Mouse (Mus musculus) T-cell, adult 2 months (primary cell): Measurements from ENCODE around the gene 9130213A22Rik.

ENCODE experiments used
- DNase-seq: peaks from one replicate; pipeline ENCODE4 v3.0.0; 2022; ENCODE audit warnings: low spot score

Gene 9130213A22Rik

DNA sequence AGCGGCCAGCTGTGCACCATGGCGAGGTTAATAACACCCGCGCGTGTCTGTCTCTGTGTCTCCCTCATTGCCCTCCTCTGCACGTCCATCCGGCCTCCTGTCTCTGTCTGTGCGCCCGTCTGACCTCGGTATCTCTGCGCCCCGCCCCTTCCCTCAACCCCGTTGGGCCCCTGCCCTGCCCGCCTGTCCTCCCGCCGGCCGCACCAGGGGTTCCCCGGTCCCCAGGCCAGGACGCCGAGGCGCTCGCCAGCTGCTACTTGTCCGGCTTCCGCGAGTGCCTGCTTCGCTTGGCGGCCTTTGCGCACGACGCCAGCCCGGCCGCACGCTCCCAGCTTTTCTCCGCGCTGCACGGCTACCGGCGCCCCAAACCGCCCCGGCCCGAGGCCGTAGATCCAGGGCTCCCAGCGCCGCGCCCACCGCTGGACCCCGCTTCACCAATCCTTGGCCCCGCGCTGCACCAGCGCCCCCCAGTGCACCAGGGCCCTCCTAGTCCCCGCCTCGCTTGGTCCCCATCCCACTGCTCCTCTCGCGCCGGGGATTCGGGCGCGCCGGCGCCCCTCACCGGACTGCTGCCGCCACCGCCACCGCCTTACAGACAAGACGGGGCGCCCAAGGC lies at the start of gene 9130213A22Rik:
TSS of gene 9130213A22Rik (minus strand) at position 254 of the 616 bp plus-strand sequence.
- peak; percentile 58 for DNase-seq

DNA sequence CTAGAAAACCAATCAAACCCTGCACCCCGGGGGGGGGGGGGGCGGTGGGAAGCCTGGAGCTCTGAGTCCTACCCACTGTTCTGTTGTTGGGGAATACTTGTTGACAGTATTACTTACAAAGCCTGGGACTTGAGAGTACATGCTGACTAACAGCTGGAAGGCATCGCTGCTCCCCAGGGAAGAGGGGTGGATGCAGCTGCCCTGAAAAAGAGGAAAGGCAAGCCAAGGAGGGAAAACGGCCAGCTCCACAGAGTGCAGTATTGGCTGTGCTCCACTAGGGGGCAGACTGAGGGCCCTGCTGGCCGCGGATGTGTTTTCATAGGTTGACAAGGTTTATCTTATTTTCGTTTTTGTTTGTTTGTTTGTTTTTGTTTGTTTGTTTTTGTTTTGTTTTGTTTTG lies 49.2 kb upstream of the 9130213A22Rik start:
- DNase-seq: peak; percentile 12

DNA sequence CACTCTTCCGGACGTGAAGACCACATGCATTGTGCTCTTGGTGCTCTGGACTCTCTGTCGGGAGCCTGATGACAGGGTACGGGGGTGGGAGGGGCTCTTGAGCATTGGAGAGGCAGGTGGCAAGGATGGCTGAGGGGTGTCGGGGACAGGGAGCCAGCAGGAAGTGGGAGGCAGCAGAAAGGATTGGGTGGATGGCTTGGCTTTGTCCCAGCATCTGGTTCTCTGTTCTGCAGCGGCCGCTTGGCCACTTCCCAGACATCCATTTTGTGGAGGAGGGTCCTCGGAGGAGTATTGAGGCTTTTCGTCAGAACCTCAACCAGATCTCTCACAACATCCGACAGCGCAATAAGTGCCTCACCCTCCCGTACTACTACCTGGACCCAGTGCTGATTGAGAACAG lies 46.9 kb upstream of the 9130213A22Rik start:
- DNase-seq: no peak

DNA sequence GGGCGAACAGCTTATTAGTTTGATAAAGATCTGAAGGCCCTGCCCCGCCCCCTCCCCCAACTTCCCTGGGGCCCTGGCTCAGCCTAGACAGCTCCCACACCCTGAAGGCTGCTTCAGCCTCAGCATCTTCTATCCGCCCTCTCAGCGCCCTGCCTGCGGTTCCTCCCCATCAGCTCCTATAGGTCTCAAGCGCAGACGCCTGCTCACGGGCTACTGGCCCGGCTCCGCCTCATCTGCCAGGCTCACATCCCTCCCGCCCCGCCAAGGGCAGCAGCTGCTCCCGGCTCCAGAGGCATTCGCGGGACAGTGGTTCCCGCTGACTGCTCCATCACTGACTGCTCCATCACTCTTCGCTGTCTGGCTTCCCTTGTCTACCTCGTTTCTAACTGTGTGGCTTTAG lies 34.4 kb upstream of the 9130213A22Rik start, which contains the start of gene Alox12b:
TSS of gene Alox12b (plus strand) at position 190 of the 400 bp plus-strand sequence.
- DNase-seq: no peak

DNA sequence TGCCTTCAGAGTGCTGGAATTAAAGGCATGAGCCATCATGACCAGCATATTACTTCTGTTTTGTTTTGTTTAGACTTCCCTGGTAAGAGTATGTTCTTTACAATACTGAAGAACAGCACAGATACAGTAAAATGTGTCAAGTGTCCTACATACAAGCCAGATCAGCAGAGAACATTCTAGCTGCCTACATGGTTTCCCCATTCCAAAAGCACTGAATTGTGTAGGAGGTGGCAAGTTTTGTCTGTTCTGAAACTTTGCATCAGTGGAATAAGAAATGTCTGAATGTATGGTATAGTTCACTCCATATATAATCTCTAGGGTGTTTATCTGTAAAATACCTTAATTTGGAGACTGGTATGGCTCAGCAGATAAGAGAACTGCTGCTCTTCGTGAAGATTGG lies 33.0 kb upstream of the 9130213A22Rik start:
- no peak for DNase-seq

DNA sequence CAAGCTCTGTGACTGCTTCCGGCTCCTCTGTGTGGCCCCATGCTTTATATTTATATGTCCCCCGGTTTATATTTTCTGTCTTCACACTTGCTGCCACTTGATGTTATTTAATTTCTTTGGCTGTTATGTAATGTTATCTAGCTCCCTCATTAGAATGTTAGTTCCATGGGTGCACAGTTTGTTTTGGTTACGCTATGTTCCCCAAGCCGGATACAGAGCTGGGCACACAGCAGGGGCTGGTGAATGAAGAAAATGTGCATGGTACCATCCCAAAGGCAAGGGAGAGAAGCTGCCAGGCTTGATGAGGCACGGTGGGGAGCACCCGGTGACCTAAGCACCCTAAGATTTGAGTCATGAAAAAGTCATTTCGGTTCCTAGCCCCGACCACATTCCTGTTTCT lies 31.4 kb upstream of the 9130213A22Rik start:
- no peak for DNase-seq

DNA sequence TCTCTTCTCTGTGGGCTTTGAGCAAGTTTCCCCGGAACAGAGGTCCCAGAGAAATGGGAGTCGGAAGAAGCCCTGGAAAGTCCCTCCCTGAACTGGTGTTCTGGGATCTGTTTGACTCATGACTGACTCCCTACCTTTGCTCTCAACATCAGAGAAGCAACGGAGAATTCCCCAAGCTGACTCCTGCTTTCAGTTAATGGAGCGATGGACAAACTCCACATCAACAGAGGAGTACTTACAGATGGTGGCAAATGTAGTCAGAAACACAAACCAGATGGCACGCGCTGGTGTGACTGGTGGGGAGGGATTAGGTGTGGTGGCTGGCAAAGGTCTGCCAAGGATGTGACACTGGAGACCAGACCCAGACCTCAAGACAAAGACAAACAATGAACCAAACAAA lies 28.6 kb upstream of the 9130213A22Rik start:
- no peak for DNase-seq

DNA sequence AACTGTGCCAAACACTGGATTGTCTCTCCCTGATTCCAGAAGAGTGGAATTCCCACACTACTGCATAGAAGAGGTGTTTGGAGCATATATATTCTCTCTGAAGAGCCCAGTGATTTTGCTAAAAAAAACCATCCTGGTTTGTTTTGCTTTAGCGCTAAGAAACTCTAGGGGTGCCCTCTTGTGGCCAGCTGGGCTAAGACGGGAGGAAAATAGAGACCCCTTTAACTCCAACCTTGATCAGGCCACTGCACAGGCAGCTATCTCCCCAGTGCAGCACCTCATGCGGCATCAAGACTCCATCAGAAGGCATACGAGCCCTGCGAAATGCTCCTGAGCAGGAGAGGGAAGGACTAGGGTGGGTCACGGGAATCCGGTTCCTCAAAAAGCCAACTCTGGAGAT lies 28.1 kb upstream of the 9130213A22Rik start:
- peak; percentile 70 for DNase-seq

DNA sequence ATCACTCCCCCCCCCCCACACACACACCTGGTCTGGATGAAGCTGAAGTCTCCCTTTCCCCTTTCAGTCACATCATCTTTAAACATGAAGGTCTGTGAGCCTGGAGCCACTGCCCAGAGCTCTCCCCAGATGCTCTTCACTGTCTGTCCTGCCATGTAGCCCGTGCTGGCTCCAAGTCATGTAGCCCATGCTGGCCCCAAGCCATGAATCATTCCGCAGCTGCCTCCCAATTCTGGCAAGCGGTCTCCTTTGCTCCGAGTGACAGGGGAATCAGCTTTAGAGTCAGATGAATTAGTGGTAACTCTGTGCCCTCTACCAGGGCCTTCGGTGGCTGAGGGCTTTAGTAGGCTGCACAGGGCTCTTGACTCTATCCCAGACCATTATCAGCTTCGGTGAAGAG lies 27.3 kb upstream of the 9130213A22Rik start:
- DNase-seq: no peak

DNA sequence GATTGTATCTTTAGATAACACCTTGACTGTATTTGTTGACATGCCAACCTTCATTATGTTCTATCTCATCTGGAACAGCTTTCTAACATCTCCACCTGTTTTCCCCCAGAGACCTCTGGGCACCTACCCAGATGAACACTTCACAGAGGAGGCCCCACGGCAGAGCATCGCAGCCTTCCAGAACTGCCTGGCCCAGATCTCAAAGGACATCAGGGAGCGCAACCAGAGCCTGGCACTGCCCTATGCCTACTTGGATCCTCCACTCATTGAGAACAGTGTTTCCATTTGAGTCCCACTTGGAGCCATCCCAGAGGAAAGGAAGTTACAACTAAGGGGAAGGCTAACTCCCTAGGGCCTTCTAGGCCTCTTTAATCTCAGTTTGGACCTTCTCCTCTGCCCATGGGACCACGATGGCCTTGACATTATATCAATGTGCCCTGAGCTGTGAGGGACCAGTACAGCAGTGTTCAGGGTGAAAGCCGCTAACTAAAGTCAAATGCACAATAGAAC lies 26.1 kb upstream of the 9130213A22Rik start:
- no peak for DNase-seq

DNA sequence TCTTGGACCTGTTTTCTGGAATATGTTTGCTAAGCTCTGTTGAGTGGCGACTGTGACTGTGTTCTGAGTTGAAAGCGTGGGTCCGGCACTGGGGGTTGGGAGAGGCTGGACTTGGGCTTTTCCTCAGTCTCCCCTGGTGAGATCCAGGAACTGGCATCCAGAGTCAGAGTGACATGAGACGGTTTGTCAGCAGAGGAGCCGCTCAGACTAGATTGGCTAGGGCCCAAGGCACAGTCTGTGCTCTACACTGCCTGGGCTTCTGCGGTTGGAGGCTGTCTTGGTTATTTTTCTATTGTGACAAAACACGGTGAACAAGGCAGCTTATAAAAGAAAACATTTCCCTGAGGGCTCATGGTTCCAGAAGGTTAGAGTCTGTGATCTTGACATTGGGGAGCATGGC lies 25.2 kb upstream of the 9130213A22Rik start:
- no peak for DNase-seq

DNA sequence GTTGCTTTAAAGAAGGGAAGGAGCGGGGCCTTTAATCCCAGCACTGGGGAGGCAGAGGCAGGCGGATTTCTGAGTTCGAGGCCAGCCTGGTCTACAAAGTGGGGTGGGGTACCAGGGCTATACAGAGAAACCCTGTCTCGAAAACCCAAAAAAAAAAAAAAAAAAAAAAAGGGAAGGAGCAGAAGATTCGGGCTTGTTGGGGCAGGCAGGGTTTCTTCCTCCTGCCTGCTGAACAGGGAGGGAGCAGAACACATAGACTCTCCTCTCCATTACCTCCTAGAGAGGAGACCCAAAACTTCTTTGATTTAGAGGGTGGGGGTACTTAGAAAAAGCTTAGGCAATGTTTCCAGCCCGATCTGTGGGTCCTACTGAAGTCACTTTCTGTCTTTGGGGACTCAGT lies 13.0 kb upstream of the 9130213A22Rik start:
- DNase-seq: no peak

DNA sequence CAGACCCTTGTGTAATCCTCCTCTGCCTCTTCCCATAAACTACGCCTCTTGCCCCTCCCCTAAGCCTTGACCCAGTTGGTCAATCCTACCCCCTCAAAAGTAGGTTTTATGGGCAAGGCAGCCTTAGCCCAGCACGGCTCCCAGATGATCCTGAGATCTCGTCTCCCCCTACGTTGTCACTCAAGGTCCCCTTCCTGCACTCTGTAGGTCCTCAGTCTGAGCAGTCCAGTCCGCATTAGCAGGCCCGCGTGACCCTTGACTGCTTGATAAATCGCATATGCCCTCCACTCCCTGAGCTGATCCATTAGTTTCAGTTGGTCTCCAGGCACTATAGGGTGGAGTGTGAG lies 12.2 kb upstream of the 9130213A22Rik start:
- no peak for DNase-seq

DNA sequence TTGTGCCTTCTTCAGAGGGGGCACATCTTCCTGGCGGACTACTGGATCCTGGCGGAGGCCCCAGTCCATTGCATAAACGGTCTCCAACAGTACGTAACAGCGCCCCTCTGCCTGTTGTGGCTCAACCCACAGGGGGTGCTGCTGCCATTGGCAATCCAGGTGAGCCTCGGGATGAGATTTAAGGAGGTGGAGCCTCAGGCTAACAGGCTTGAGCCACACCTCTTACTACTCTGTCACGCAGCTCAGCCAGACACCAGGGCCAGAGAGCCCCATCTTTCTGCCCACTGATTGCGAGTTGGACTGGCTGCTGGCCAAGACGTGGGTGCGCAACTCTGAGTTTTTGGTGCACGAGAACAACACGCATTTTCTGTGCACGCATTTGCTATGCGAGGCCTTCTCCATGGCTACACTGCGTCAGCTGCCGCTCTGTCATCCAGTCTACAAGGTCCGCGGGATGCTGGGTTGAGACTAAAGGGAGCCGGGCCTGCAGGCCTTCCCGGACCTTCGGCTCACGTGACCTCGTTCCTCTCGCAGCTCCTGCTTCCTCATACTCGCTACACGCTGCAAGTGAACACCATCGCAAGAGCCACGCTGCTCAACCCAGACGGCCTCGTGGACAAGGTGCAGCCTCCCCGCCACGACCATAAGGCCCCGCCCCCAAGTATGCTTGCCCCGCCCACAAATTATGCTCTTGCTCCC lies 11.7 kb upstream of the 9130213A22Rik start:
- DNase-seq: peak; percentile 52

DNA sequence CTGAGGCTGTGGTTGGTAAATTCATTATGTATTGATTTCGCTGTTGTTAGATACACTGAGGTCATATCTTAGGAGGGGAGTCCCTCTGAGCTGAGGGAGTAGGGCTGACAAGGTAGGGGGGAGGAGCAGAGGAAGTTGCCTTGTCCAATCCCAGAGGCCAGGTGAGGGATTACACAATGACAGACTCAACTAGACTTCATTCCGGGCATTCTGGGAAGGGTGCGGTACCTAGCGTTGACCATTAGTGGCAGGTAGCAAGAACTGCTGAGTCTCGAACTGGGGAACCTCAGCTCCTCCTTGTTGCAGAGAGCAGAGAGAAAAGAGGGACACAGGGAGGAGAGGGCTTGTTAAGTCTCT lies 11.2 kb upstream of the 9130213A22Rik start:
- DNase-seq: no peak

DNA sequence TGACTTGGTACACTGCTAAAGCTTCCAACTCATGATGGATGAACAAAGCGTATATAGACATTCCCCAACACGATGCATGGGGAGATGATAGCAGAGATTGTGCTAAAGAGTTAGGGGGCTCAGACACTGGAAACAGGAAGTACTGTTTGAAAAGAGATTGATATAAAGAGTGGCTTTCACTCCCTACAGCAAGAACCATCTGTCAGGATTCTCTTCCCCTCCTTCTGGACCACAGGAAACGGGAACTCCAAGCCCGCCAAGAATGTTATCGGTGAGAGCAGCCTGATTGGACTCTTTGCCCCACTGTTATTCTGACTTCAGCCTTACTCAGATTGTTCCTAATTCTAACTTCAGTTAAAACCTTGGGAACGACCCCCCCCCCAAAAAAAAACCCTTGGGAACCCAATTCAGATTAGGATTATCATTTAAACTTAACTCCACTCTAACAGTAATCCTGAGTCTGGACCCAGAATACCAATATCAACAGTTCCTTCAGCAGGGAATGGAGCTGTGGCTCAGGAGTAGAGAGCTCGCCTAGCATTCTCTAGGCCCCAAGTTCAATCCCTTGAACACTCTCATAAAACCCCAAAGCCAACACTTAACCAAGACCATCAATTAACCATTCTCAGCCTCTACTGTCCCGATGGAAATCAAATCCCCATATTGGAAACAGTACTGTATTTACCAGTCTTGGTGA lies 6.2 kb upstream of the 9130213A22Rik start:
- DNase-seq: no peak

DNA sequence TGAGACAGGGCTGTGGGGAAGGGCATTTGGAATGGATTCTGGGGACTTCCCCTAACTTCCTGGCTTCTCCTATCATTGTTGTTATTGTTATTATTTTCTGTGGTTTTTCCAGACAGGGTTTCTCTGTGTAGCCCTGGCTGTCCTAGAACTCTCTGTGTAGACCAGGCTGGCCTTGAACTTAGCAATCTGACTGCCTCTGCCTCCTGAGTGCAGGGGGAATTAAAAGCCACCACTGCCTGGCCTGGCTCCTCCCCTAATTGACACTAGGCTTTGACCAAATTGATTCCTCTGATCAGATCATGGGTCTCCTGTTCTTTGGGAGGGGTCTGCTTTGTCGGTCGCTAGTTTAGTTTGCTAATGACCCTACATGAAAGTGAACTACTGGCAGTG lies 4.3 kb upstream of the 9130213A22Rik start:
- no peak for DNase-seq

DNA sequence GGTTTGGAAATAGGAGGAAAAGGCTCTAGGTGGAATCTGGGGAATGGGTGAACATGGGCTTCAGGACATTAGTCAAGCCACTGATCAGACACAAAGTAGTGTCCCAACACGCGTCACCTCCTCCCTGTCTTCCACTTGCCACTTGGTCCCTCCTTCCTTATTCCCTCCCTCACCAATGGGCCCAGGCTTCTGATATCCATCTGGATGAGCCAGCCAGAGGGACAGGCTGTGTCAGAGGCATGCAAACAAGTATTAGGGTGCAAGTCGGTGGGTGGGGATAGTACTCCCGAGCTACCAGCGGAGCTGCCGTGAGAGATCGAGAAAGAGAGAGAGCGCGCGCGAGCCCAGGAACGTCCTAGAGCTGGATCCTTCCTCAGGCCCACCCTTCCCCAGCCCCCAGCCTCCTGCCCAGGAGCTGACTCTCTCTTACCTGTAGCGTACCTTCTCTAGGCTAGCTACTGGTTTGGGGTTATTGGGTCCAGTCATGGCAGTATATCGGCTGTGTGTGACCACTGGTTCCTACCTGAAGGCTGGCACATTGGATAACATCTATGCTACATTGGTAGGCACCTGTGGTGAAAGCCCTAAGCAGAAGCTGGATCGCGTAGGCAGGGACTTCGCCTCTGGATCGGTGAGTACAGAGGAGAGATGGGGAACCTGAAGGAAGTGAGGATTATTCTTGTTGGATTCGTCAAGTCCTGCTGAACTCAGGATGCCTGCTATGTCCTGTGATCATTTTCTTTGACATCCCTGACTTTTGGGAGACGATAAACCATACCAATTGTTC lies 3.7 kb upstream of the 9130213A22Rik start:
- DNase-seq: peak; percentile 43

DNA sequence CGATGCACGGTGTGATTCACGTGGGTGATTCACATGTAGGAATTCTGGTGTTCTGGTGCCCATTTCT lies 3.3 kb upstream of the 9130213A22Rik start, which contains the start of gene Aloxe3:
TSS of gene Aloxe3 (plus strand) at position 45 of the 67 bp plus-strand sequence.
- DNase-seq: no peak

DNA sequence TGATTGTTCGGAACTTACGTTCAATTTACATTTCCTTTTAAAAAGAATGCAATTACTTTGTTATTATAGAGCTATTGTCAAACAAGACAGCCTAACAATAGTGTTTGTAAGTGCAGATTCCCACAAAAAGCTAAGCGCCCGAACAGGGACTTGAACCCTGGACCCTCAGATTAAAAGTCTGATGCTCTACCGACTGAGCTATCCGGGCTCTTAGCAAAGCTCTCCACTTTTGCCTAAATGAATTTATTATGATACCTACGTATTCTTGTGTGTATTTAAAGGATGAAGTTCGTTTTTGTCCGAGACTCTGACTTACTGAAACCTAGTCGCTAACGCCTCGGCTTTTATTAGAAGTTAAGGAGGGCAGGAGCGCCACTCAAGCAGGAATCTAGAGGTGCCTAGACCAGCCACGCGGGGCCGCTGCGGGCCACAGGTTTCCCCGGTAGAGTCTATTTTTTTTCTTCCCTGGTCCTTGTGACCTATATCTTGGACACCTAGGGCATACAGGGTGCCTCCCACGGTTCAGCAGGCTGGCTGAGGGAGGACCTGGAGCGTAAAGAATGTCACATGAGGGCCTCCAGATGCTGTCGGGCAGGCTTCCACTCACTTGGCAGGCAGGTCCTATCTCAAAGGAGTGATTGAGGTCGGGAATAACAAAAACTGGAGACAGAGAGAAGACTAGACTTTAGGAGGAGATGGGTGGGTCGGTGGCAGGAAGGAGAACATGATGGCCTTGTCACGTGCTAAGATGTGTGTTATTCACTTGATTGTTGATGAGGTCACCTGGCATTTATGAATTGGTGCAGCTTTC lies 2.9 kb upstream of the 9130213A22Rik start:
- DNase-seq: peak; percentile 86

DNA sequence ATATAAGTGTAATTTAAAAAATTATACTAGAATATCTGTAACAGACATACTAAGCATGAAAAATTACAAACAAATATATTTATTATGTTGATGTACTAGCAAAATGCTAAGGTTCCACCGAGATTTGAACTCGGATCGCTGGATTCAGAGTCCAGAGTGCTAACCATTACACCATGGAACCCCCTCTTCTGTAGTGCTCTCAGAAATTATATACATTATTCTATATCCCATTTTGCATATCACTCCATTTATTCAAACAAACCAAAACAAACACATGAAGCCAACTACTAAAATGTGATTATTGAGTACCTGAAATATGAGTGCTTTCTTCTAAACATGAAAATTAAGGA lies 2.1 kb upstream of the 9130213A22Rik start:
- peak; percentile 72 for DNase-seq
